Mouse (Mus musculus): ENCODE results near the gene Olfr437. TPM values are rescaled to one million over a fixed set of nuclear protein-coding genes. Genes with fewer than 3 reads are reported as not detected.
"Not testable (repeated sequence)": the region's sequence is repeated elsewhere in the genome, so short reads cannot be mapped to it uniquely, and the experiment has no call there.

The Olfr437 gene
- not detected in 2 replicates for polyA plus RNA-seq (2012; rRNA removed)

DNA sequence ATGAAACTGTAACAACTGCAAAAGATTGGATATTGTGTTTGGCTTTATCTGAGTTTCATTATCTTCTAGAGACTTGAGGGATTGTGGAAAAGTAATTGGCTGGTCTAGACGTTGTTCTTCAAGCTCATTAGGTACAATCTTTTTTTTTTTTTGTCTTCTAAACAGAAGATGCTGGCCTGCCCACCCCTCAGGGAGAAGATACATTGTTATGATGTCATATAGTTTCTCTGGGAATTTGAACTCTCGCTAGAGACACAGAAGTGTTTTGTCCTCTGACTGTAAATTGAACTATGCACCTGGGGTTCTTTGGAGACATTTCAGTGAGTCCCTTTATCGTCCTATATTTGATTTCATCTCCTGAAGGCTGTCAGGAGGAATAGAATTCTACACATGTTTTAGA lies at the start of gene Olfr437:
Olfr437 (plus strand) TSS at position 301 of the 400 bp plus-strand sequence.
- 65% methylated on average over 3 of the region's 3 CpGs for WGBS
- no peak for DNase-seq (ENCODE audit: low read depth, low spot score)

DNA sequence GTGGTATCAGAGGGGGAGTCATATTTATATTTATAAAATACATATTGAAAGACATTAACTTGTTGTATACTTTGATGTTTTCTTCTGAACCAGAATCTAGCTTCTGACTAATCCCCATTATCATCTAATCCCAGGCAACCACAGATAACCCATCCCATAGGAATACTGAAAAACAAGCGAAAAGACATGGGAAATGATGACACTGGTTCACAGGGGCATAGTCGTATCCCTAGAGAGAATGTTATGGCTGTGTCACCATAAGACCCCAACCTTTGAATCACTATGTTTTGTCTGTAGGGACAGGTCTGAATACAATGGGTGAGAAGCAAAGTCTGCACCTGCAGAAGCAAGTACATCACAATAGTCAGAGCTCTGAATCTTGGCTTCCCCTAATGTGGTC lies 16.8 kb upstream of the Olfr437 start, which contains the start of gene Olfr237-ps1:
Olfr237-ps1 (plus strand) TSS at position 301 of the 400 bp plus-strand sequence.
- DNase-seq (ENCODE audit: low read depth, low spot score): not testable (repeated sequence)
- 75% methylated on average over 2 of the region's 2 CpGs for whole genome bisulfite sequencing

DNA sequence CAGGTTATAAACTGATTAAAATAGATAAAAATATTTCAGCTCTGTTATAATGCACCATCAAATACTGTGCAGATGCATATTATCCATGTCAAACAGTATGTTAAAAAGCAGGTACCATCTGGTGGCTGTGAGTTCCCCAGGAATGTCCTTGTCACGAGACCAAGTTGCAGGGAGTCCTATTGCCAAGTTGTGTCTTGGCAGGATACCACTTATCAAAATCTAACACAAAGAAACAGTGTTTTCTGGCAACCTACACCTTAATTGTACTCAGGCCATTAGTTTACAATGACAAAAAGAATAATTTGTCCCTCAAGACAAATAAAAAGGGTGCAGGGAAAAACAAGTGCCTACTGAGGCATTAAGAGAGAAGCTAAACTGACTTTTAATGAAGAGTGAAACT lies 3.6 kb upstream of the Olfr437 start:
- no peak for DNase-seq (ENCODE audit: low read depth, low spot score)
- WGBS: 52% methylated on average over 1 of the region's 1 CpGs

GRCm38 (mm10) chr6:43167246-43167645 lies 4.2 kb downstream of the Olfr437 start:
- WGBS: 97% methylated on average over 4 of the region's 4 CpGs
- no peak for DNase-seq (ENCODE audit: low read depth, low spot score)

- WGBS: 51% methylated on average over 4 of the region's 4 CpGs
- DNase-seq (ENCODE audit: low read depth, low spot score): no peak
Measured at GRCm38 (mm10) chr6:43171840-43172239, 8.8 kb downstream of the Olfr437 start, which contains the start of gene Olfr13. Gene Olfr13 (plus strand): TSS chr6:43172140.

DNA sequence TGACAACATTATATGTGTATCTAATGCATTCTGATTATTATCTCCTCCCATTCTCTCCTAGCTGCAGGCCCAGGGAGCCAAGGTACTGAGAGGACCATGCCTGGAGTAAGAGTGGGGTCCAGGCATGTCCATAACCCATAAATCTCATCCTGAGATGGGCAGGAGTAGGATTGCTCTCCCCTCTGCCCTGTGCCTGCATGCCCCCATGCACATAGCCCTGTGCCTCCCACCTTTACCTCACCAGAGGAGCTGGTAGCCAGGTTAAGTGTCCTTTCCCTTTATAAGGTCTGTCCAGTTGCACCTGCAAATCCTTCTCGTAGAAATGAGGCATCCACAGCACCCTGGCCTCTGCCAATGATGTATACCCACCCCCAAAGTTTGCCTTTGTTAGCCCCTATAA lies 15.0 kb downstream of the Olfr437 start:
- no peak for DNase-seq (ENCODE audit: low read depth, low spot score)
- 33% methylated on average over 1 of the region's 1 CpGs for WGBS

- no peak for DNase-seq (ENCODE audit: low read depth, low spot score)
- WGBS: 64% methylated on average over 6 of the region's 6 CpGs
Measured at GRCm38 (mm10) chr6:43178584-43179501, 15.8 kb downstream of the Olfr437 start.

GRCm38 (mm10) chr6:43190986-43191385 lies 27.9 kb downstream of the Olfr437 start:
- no peak for DNase-seq (ENCODE audit: low read depth, low spot score)
- 65% methylated on average over 3 of the region's 3 CpGs for WGBS

DNA sequence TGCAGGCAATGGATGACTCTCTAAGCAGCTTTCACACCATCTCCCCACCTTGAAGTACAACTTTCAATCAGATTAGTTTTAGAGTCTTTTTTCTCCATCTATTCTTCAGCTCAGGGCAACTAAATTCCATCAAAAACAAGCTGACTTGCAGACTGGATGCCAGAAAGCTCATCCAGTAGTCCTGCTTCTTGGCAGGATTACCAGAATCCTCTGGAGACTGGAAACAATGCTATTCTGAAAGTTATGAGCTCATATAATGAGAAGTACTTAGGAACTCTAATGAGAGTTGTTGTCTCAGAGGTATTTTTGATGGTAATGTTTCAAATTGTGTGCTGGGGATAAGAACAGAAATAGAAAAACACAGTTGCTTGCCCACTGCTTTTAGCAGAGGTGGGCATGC lies 33.7 kb downstream of the Olfr437 start, which contains the start of gene Olfr435:
Olfr435 (plus strand) TSS at position 366 of the 400 bp plus-strand sequence.
- DNase-seq (ENCODE audit: low read depth, low spot score): no peak

GRCm38 (mm10) chr6:43198094-43198493 lies 35.0 kb downstream of the Olfr437 start:
- DNase-seq (ENCODE audit: low read depth, low spot score): no peak
- 50% methylated on average over 3 of the region's 3 CpGs for WGBS

GRCm38 (mm10) chr6:43202786-43203185 lies 39.7 kb downstream of the Olfr437 start:
- DNase-seq (ENCODE audit: low read depth, low spot score): no peak

GRCm38 (mm10) chr6:43205355-43205754 lies 42.3 kb downstream of the Olfr437 start:
- 34% methylated on average over 2 of the region's 2 CpGs for WGBS
- DNase-seq (ENCODE audit: low read depth, low spot score): no peak

- not testable (repeated sequence) for DNase-seq (ENCODE audit: low read depth, low spot score)
Measured at GRCm38 (mm10) chr6:43212873-43213272, 49.8 kb downstream of the Olfr437 start, which contains the start of gene Olfr434. Gene Olfr434 (plus strand): TSS chr6:43213021.

Other genes with a start within 250 kb of the Olfr437 start
- gene Olfr446, start 241.9 kb upstream of the Olfr437 start, polyA plus RNA-seq (2012; rRNA removed): not detected in 2 replicates
- not detected in 2 replicates for gene Olfr444, start 214.2 kb upstream of the Olfr437 start, polyA plus RNA-seq (2012; rRNA removed)
- gene Olfr441, start 56.9 kb upstream of the Olfr437 start, polyA plus RNA-seq (2012; rRNA removed): not detected in 2 replicates
- gene Olfr237-ps1, start 16.7 kb upstream of the Olfr437 start, polyA plus RNA-seq (2012; rRNA removed): not detected in 2 replicates
- gene Olfr13, start 8.9 kb downstream of the Olfr437 start, polyA plus RNA-seq (2012; rRNA removed): not detected in 2 replicates
- gene Olfr435, start 33.9 kb downstream of the Olfr437 start, polyA plus RNA-seq (2012; rRNA removed): not detected in 2 replicates
- gene Olfr434, start 49.7 kb downstream of the Olfr437 start, polyA plus RNA-seq (2012; rRNA removed): not detected in 2 replicates
- gene Olfr47, start 68.2 kb downstream of the Olfr437 start, polyA plus RNA-seq (2012; rRNA removed): not detected in 2 replicates
- gene Arhgef5, start 102.3 kb downstream of the Olfr437 start, polyA plus RNA-seq (2012; rRNA removed): 43.0 and 64.8 TPM in 2 replicates
- not detected in 2 replicates for gene Nobox, start 146.3 kb downstream of the Olfr437 start, polyA plus RNA-seq (2012; rRNA removed)

Data from large intestine, adult 2 months (tissue).